In genomic region chr4:26627744-26628143, GRCm38 (mm10) we compare ENCODE assay signal across 22 mouse cellular contexts.
"Had no signal": no experiment of that assay in that cellular context is flagged by ENCODE, and none has a peak within 500 bp of the region (broad histone marks: within the 10 kb centered on the region; RNA-seq: fewer than 3 reads in every experiment).

No protein-coding gene starts in this region.

- H3K4me3 ChIP-seq: heart, embryonic 13.5 days; heart, embryonic 15.5 days; hindbrain, embryonic 13.5 days; hindbrain, embryonic 15.5 days; kidney, embryonic 15.5 days; limb, embryonic 13.5 days; limb, embryonic 15.5 days; liver, embryonic 12.5 days had no signal

- H3K36me3 ChIP-seq: heart, embryonic 13.5 days; heart, embryonic 15.5 days; hindbrain, embryonic 13.5 days; hindbrain, embryonic 15.5 days; kidney, embryonic 15.5 days; limb, embryonic 13.5 days; limb, embryonic 15.5 days; liver, embryonic 12.5 days had no signal

- DNase-seq: gastrocnemius, postnatal 14 days; gastrocnemius, postnatal 36 days; heart, adult 18-20 months; heart, postnatal 14 days; heart, postnatal 36 days; kidney, adult 11 months; kidney, adult 2 months; kidney, adult 9 months; kidney, postnatal 14 days; kidney, postnatal 36 days; layer of hippocampus, postnatal 36 days; left cerebral cortex, postnatal 4 days had no signal

- ATAC-seq: hindbrain, postnatal 0 days; intestine, embryonic 16.5 days; liver, embryonic 12.5 days had no signal

- H3K27me3 ChIP-seq: heart, embryonic 13.5 days; heart, embryonic 15.5 days; hindbrain, embryonic 13.5 days; hindbrain, embryonic 15.5 days; kidney, embryonic 15.5 days; limb, embryonic 13.5 days; limb, embryonic 15.5 days; liver, embryonic 12.5 days had no signal
